ENCODE assay signal across 16 mouse cellular contexts in the genomic region with DNA sequence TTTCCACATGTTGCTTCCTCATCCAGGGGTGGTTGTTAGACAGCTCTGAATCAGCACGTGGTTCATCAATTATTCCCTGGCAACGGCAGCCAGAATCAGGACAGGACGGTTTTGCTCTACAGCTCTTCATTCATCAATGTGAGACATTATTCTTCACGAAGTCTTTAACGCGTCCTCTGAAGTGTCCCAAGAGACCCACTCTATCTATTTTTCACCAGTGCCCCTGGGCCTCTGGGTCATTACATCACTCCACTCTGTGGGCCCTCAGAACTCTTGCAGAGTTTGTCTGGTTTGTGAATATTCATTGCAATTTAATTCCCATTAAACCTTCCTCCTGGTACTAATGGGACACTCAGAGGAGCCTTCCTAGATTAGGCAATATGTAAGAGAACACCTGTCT.
DNase-seq lines count a peak whose midpoint lies in the region; ATAC-seq and TF ChIP-seq lines count a peak whose summit lies in the region.
"Had no signal": no experiment of that assay in that cellular context is flagged by ENCODE, and none has a peak within 500 bp of the region (broad histone marks: within the 10 kb centered on the region; RNA-seq: fewer than 3 reads in every experiment).

No protein-coding gene starts in this region.

- no peak overlapping the region for H3K9ac ChIP-seq in lung, embryonic 14.5 days
- H3K9ac ChIP-seq: embryonic facial prominence, embryonic 12.5 days; embryonic facial prominence, embryonic 15.5 days; forebrain, embryonic 12.5 days had no signal

- WGBS in lung, embryonic 14.5 days = 21% methylated on average over 6 of the region's 6 CpGs

- H3K9me3 ChIP-seq in lung, embryonic 14.5 days (ENCODE audit: low read depth, low read length) = no peaks in the 10 kb centered on the region
- H3K9me3 ChIP-seq: embryonic facial prominence, embryonic 12.5 days; embryonic facial prominence, embryonic 15.5 days; forebrain, embryonic 10.5 days; forebrain, embryonic 12.5 days had no signal

- H3K4me2 ChIP-seq in lung, embryonic 14.5 days = no peak overlapping the region
- H3K4me2 ChIP-seq: embryonic facial prominence, embryonic 12.5 days; embryonic facial prominence, embryonic 15.5 days; forebrain, embryonic 12.5 days had no signal

- no peaks in the 10 kb centered on the region for H3K36me3 ChIP-seq in lung, embryonic 14.5 days (ENCODE audit: insufficient read depth)
- H3K36me3 ChIP-seq: embryonic facial prominence, embryonic 12.5 days; embryonic facial prominence, embryonic 15.5 days; forebrain, embryonic 10.5 days; forebrain, embryonic 12.5 days had no signal

- peak overlapping the region; percentile 73; the same call in 1 of the 2 replicates for H3K27ac ChIP-seq in gastrocnemius, adult 2 months
- no peak overlapping the region for H3K27ac ChIP-seq in lung, embryonic 14.5 days (ENCODE audit: low read depth)
- H3K27ac ChIP-seq: embryonic facial prominence, embryonic 12.5 days; embryonic facial prominence, embryonic 15.5 days; forebrain, embryonic 10.5 days; forebrain, embryonic 12.5 days had no signal

- intact Hi-C loops in gastrocnemius, adult 2 months (cut with DNase I) = no loop called here
- intact Hi-C loops in gastrocnemius, postnatal 36 days (cut with DNase I) = loop anchor here (5.0 kb wide), 1 partner anchor 102 kb away; no protein-coding TSS in a partner anchor

- no peak overlapping the region for H3K4me3 ChIP-seq in gastrocnemius, adult 2 months
- H3K4me3 ChIP-seq in lung, embryonic 14.5 days (ENCODE audit: low read depth, low read length) = no peak overlapping the region
- H3K4me3 ChIP-seq: embryonic facial prominence, embryonic 12.5 days; embryonic facial prominence, embryonic 15.5 days; erythroblast, embryonic 14.5 days; forebrain, embryonic 10.5 days; forebrain, embryonic 12.5 days had no signal

- TF ChIP-seq CTCF in gastrocnemius, adult 2 months (IDR thresholded peaks at IDR 0.05) = no peak
- TF ChIP-seq CTCF in lung, embryonic 14.5 days (IDR thresholded peaks at IDR 0.05; ENCODE audit: low read depth) = no peak

- no peak for DNase-seq in gastrocnemius, adult 2 months
- DNase-seq in gastrocnemius, postnatal 36 days = no peak
- DNase-seq in lung, embryonic 14.5 days = peak; percentile 41
- no peak for DNase-seq in lung, adult 18-20 months
- DNase-seq in urinary bladder, postnatal 25 days (ENCODE audit: low spot score) = no peak
- DNase-seq: adrenal gland, adult 2 months; adrenal gland, postnatal 10 days; adrenal gland, postnatal 25 days; embryo, embryonic 11 days had no signal

- no peaks in the 10 kb centered on the region for H3K27me3 ChIP-seq in lung, embryonic 14.5 days (ENCODE audit: insufficient read depth, low read length)
- H3K27me3 ChIP-seq: embryonic facial prominence, embryonic 12.5 days; embryonic facial prominence, embryonic 15.5 days; forebrain, embryonic 12.5 days had no signal

- ATAC-seq in lung, embryonic 14.5 days (ENCODE audit: insufficient read depth) = no peak
- ATAC-seq: forebrain, embryonic 14.5 days; forebrain, embryonic 16.5 days had no signal

- H3K4me1 ChIP-seq in lung, embryonic 14.5 days (ENCODE audit: insufficient read depth) = peaks cover 23% of the 10 kb centered on the region
